Mouse (Mus musculus): ENCODE data around the gene Lgr6. TPM values are rescaled to one million over a fixed set of nuclear protein-coding genes. Genes with fewer than 3 reads are reported as not detected.

Lgr6 gene
- polyA plus RNA-seq, 1 experiment from 2014 or later: 0.19 TPM

DNA sequence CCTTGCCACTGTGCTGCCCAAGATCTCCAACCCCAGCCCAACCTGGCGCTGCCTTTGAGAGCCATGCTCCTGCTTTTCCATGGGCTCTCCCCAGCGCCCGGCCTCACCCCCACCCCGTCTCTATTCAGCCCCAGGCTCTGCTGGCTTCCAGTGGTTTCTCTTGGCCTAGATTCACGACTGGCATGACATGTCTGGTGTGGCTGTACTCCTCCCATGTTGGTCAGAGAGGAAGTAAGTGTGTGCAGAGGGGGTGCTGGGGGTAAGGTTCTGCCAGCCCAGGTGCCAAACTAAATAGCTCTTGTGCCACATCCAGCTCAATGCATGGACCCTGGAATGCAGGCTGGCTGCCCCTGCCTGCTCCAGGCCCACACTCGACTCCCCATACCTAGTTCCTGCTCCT is 44.9 kb downstream of the Lgr6 start:
- ATAC-seq (ENCODE audit: low FRiP score) (no peak), DNase-seq (ENCODE audit: low spot score) (no peak)
- no peak overlapping the region for H3K4me3 ChIP-seq (ENCODE audit: low read depth, low read length)
- H3K4me2 ChIP-seq (replicated peaks; ENCODE audit: low read depth, low read length): no peak overlapping the region
- no peaks in the 10 kb centered on the region for H3K9me3 ChIP-seq (ENCODE audit: control insufficient read depth, low read length)
- H3K9ac ChIP-seq (ENCODE audit: low read depth, low read length): no peak overlapping the region
- no peaks in the 10 kb centered on the region for H3K36me3 ChIP-seq (ENCODE audit: control insufficient read depth, insufficient read depth, low read length)
- H3K4me1 ChIP-seq (replicated peaks; ENCODE audit: control insufficient read depth, insufficient read depth, low read length): no peaks in the 10 kb centered on the region
- no peak overlapping the region for H3K27ac ChIP-seq (ENCODE audit: low read depth, low read length)
- WGBS: 83% methylated on average over 6 of the region's 6 CpGs
- no peaks in the 10 kb centered on the region for H3K27me3 ChIP-seq (ENCODE audit: control insufficient read depth, insufficient read depth, low read length)

DNA sequence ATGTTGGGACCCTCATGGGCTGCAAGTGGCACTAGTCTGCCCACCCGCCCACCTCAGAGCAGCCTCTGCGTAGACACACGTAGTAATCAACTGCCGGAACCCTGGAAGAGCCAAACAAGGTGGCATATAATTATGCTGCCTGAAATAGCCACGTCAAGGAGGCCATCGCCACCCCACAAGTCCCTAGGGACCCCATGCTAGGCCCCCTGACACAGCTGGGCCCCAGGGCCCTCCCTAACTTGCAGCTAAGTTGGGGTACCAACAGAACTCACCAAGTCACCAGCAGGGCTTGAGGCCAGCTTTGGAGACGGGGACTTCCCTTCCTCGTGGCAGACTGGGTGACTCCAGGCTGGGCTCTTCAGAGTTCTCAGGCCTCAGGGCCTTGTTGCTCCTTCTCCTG is 48.2 kb downstream of the Lgr6 start:
- Histone ChIP-seq H3K4me2 (replicated peaks; ENCODE audit: low read depth, low read length) (no peak overlapping the region), H3K9me3 (ENCODE audit: control insufficient read depth, low read length) (no peaks in the 10 kb centered on the region), H3K4me1 (replicated peaks; ENCODE audit: control insufficient read depth, insufficient read depth, low read length) (no peaks in the 10 kb centered on the region), H3K27ac (ENCODE audit: low read depth, low read length) (no peak overlapping the region), H3K4me3 (ENCODE audit: low read depth, low read length) (no peak overlapping the region), H3K9ac (ENCODE audit: low read depth, low read length) (no peak overlapping the region), H3K27me3 (ENCODE audit: control insufficient read depth, insufficient read depth, low read length) (no peaks in the 10 kb centered on the region), H3K36me3 (ENCODE audit: control insufficient read depth, insufficient read depth, low read length) (no peaks in the 10 kb centered on the region)
- DNase-seq (ENCODE audit: low spot score) (no peak), ATAC-seq (ENCODE audit: low FRiP score) (no peak)
- 87% methylated on average over 8 of the region's 8 CpGs for WGBS

DNA sequence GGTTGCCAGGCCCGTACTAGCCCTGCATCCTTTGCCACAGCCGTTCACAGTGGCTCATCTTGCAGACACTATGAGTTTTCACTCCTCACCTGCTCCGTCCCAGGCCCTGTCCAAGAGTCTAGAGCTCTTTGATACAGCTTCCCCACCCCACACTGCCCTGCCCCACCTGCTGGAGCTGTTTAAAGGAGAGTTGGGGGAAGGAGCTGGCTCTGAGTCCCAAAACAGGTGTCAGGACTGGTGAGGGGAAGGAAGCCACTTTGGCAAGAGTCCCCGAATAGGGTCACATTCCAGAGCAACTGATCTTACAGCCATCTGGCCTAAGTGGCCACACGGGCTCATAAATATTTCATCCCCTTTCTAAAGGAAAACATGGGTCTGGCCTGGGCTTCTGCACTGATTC is 51.0 kb downstream of the Lgr6 start:
- WGBS: 85% methylated on average over 5 of the region's 5 CpGs
- Histone ChIP-seq H3K27ac (ENCODE audit: low read depth, low read length) (no peak overlapping the region), H3K27me3 (ENCODE audit: control insufficient read depth, insufficient read depth, low read length) (no peaks in the 10 kb centered on the region), H3K4me1 (replicated peaks; ENCODE audit: control insufficient read depth, insufficient read depth, low read length) (no peaks in the 10 kb centered on the region), H3K9ac (ENCODE audit: low read depth, low read length) (no peak overlapping the region), H3K4me2 (replicated peaks; ENCODE audit: low read depth, low read length) (no peak overlapping the region), H3K4me3 (ENCODE audit: low read depth, low read length) (no peak overlapping the region), H3K36me3 (ENCODE audit: control insufficient read depth, insufficient read depth, low read length) (no peaks in the 10 kb centered on the region), H3K9me3 (ENCODE audit: control insufficient read depth, low read length) (no peaks in the 10 kb centered on the region)
- ATAC-seq (ENCODE audit: low FRiP score) (no peak), DNase-seq (ENCODE audit: low spot score) (no peak)

DNA sequence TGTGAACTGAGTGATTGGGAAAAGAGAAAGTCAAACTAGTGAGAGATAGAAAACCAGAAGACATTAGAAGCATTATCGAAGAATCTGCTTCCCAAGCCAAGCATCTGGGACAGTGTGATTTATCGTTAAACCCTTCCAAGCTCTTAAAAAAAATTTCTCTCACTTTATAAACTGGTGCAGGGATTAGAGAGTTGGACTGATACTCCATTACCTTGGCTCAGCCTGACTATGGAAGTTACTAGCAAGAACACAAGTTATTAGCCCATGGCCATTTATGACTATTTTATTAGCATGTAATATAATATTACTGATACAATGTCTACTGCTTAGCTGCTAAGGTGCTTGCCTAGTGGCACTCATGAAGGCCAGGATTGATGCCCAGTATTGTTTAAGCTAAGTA is 60.6 kb downstream of the Lgr6 start:
- Histone ChIP-seq H3K4me1 (replicated peaks; ENCODE audit: control insufficient read depth, insufficient read depth, low read length) (no peaks in the 10 kb centered on the region), H3K36me3 (ENCODE audit: control insufficient read depth, insufficient read depth, low read length) (no peaks in the 10 kb centered on the region), H3K4me3 (ENCODE audit: low read depth, low read length) (no peak overlapping the region), H3K9me3 (ENCODE audit: control insufficient read depth, low read length) (no peaks in the 10 kb centered on the region), H3K9ac (ENCODE audit: low read depth, low read length) (no peak overlapping the region), H3K4me2 (replicated peaks; ENCODE audit: low read depth, low read length) (no peak overlapping the region), H3K27me3 (ENCODE audit: control insufficient read depth, insufficient read depth, low read length) (no peaks in the 10 kb centered on the region), H3K27ac (ENCODE audit: low read depth, low read length) (no peak overlapping the region)
- DNase-seq (ENCODE audit: low spot score) (no peak), ATAC-seq (ENCODE audit: low FRiP score) (no peak)
- 98% methylated on average over 2 of the region's 2 CpGs for WGBS

DNA sequence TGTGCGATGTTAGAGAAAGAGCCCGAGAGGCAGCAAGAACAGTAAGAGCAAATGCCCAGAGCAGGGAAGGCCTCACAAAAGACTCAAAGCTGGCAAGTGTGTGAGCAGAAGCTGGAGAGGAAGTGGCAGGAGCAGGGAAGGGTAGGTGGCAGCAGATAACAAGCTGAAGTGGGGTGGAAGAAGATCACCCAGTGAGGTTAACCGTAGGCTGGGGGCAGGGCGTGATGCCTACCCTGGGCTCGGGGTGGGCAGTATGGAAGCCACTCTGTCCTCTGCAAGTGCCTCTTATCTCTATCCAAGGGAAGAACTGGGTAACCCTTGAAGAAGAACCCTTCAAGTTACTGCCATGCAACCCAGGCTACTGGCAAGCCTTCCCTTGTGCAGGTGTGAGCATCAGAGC is 68.8 kb downstream of the Lgr6 start:
- Histone ChIP-seq H3K4me1 (replicated peaks; ENCODE audit: control insufficient read depth, insufficient read depth, low read length) (no peaks in the 10 kb centered on the region), H3K9me3 (ENCODE audit: control insufficient read depth, low read length) (no peaks in the 10 kb centered on the region), H3K27me3 (ENCODE audit: control insufficient read depth, insufficient read depth, low read length) (no peaks in the 10 kb centered on the region), H3K27ac (ENCODE audit: low read depth, low read length) (no peak overlapping the region), H3K9ac (ENCODE audit: low read depth, low read length) (no peak overlapping the region), H3K4me3 (ENCODE audit: low read depth, low read length) (no peak overlapping the region), H3K4me2 (replicated peaks; ENCODE audit: low read depth, low read length) (no peak overlapping the region), H3K36me3 (ENCODE audit: control insufficient read depth, insufficient read depth, low read length) (no peaks in the 10 kb centered on the region)
- DNase-seq (ENCODE audit: low spot score) (no peak), ATAC-seq (ENCODE audit: low FRiP score) (no peak)
- WGBS: 87% methylated on average over 5 of the region's 5 CpGs

DNA sequence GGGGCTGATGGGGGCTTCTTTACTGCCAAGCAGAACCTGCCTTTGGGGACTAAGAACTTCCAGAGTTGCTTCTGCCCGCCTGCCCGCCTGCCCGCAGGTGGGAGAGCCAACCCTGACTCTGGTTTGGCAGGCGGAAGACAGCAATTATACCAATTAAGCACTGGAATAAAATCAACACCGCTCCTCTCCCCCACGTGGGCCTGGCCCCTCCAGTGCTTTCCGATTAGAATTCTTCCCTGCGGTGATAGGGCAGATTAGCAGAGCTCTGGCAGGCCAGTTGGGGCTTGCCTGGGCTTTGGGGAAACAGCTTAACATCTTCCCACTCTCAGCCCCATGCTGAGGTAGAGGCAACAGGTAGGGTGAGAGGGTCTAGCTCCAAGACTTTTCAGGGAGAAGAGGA is 72.4 kb downstream of the Lgr6 start:
- Histone ChIP-seq H3K4me2 (replicated peaks; ENCODE audit: low read depth, low read length) (no peak overlapping the region), H3K27me3 (ENCODE audit: control insufficient read depth, insufficient read depth, low read length) (no peaks in the 10 kb centered on the region), H3K9me3 (ENCODE audit: control insufficient read depth, low read length) (no peaks in the 10 kb centered on the region), H3K9ac (ENCODE audit: low read depth, low read length) (no peak overlapping the region), H3K27ac (ENCODE audit: low read depth, low read length) (no peak overlapping the region), H3K4me3 (ENCODE audit: low read depth, low read length) (no peak overlapping the region), H3K36me3 (ENCODE audit: control insufficient read depth, insufficient read depth, low read length) (no peaks in the 10 kb centered on the region), H3K4me1 (replicated peaks; ENCODE audit: control insufficient read depth, insufficient read depth, low read length) (no peaks in the 10 kb centered on the region)
- WGBS: 60% methylated on average over 8 of the region's 8 CpGs
- ATAC-seq (ENCODE audit: low FRiP score) (no peak), DNase-seq (ENCODE audit: low spot score) (no peak)

DNA sequence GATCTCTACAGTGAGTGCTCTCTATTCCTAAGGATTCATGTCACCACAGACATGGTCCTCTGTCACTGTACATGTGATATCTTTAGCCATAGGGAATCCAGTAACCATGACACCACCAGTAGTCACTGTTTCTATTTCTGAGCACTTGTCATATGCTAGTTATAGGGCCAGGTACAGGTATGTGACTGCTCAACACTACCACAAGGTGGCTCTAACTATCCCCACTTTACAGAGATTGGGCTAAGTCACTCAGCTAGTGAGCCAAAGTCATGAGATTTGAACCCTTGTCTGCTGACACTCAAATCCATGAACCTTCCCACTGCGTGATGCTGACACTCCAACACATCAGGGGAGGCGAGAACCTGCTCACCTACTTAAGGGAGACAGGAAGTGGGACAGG is 75.0 kb downstream of the Lgr6 start:
- Histone ChIP-seq H3K9ac (ENCODE audit: low read depth, low read length) (no peak overlapping the region), H3K4me2 (replicated peaks; ENCODE audit: low read depth, low read length) (no peak overlapping the region), H3K9me3 (ENCODE audit: control insufficient read depth, low read length) (no peaks in the 10 kb centered on the region), H3K27me3 (ENCODE audit: control insufficient read depth, insufficient read depth, low read length) (no peaks in the 10 kb centered on the region), H3K27ac (ENCODE audit: low read depth, low read length) (no peak overlapping the region), H3K4me3 (ENCODE audit: low read depth, low read length) (no peak overlapping the region), H3K4me1 (replicated peaks; ENCODE audit: control insufficient read depth, insufficient read depth, low read length) (no peaks in the 10 kb centered on the region), H3K36me3 (ENCODE audit: control insufficient read depth, insufficient read depth, low read length) (no peaks in the 10 kb centered on the region)
- ATAC-seq (ENCODE audit: low FRiP score) (no peak), DNase-seq (ENCODE audit: low spot score) (no peak)
- WGBS: 83% methylated on average over 2 of the region's 2 CpGs

DNA sequence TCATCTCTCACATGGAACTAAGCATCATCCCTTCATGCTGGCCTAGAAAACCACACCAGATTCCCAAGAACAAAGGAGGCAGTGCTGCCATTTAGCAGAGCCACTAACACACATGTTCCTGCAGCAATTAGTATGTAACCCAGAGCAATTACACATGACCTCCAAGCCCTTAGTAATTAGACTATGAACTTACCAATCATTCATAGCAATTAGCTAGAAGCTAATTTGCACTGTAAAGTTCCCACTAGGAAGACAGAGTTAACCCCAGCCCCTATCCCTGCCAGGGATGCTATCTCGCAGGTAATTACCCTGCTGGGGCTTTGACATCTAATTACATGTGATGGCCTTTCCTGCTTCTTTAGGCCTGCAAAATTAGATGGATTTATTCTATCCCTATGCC is 78.8 kb downstream of the Lgr6 start:
- no peak for DNase-seq (ENCODE audit: low spot score)
- no peak for ATAC-seq (ENCODE audit: low FRiP score)
- no peak overlapping the region for H3K27ac ChIP-seq (ENCODE audit: low read depth, low read length)

DNA sequence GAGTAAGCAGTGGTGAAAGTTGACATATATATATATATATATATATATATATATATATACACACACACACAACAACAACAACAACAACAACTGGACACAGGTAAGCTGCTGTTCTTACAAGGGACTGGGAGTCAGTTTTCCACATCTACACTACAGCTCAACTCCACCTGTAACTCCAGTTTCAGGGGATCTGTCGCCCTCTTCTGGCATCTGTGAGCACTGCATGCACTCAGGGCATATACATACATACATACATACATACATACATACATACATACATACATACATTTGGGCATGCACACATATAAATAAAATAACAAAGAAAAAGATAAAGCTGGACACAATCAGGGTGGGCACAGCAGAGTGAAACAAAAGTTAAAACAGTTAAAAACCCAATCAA is 81.5 kb downstream of the Lgr6 start:
- Histone ChIP-seq H3K9ac (ENCODE audit: low read depth, low read length) (no peak overlapping the region), H3K36me3 (ENCODE audit: control insufficient read depth, insufficient read depth, low read length) (no peaks in the 10 kb centered on the region), H3K27me3 (ENCODE audit: control insufficient read depth, insufficient read depth, low read length) (no peaks in the 10 kb centered on the region), H3K27ac (ENCODE audit: low read depth, low read length) (no peak overlapping the region), H3K4me1 (replicated peaks; ENCODE audit: control insufficient read depth, insufficient read depth, low read length) (peaks cover 2% of the 10 kb centered on the region; the same call in 1 of the 2 replicates), H3K4me2 (replicated peaks; ENCODE audit: low read depth, low read length) (no peak overlapping the region), H3K4me3 (ENCODE audit: low read depth, low read length) (no peak overlapping the region), H3K9me3 (ENCODE audit: control insufficient read depth, low read length) (no peaks in the 10 kb centered on the region)
- no peak for DNase-seq (ENCODE audit: low spot score)
- ATAC-seq (ENCODE audit: low FRiP score): no peak
- 56% methylated on average over 1 of the region's 1 CpGs for WGBS

More for the DNA sequence above, 78.8 kb downstream of the Lgr6 start:
- Histone ChIP-seq H3K27me3 (ENCODE audit: control insufficient read depth, insufficient read depth, low read length) (no peaks in the 10 kb centered on the region), H3K9me3 (ENCODE audit: control insufficient read depth, low read length) (no peaks in the 10 kb centered on the region), H3K4me3 (ENCODE audit: low read depth, low read length) (no peak overlapping the region), H3K9ac (ENCODE audit: low read depth, low read length) (no peak overlapping the region), H3K4me1 (replicated peaks; ENCODE audit: control insufficient read depth, insufficient read depth, low read length) (peaks cover 2% of the 10 kb centered on the region; the same call in 1 of the 2 replicates), H3K4me2 (replicated peaks; ENCODE audit: low read depth, low read length) (no peak overlapping the region), H3K36me3 (ENCODE audit: control insufficient read depth, insufficient read depth, low read length) (no peaks in the 10 kb centered on the region)
- WGBS: 80% methylated on average over 1 of the region's 1 CpGs

All from hindbrain, embryonic 11.5 days (tissue).